Mouse (Mus musculus): ENCODE measurements around the gene Setd3.

GRCm38 (mm10) chr12:108223357-108223756, 44.2 kb upstream of the Setd3 start:
- TF ChIP-seq CTCF (IDR thresholded peaks at IDR 0.05; ENCODE audit: low read depth) (no peak), EP300 (optimal IDR thresholded peaks at IDR 0.05) (no peak)

Measured in stomach, postnatal 0 days (tissue).